Mouse (Mus musculus): ENCODE results near the gene Cbx3.

DNA sequence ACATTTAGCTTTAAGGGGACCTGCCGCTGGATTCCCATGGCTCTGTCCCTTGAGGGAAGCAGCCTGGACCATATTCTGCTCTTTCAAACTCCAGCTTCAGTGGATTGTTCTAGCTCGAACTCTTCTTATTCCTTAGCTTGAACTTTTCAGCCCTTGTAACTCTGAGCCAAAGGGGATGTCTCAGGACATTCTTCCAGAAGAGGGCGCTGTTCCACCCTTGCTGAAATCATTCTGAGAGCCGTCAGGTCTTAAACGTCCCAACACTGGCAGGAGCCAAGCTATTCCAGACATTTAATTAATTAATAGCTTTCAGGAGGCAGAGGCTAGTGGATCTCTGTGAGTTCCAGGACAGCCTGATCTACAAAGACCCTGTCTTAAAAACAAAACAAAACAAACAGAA is 39.9 kb downstream of the Cbx3 start:
- TF ChIP-seq CTCF (conservative IDR thresholded peaks at IDR 0.05; ENCODE audit: low read length) (peak; percentile 83), NANOG (IDR thresholded peaks at IDR 0.05; ENCODE audit: borderline replicate concordance, low read length) (no peak), POU5F1 (IDR thresholded peaks at IDR 0.05; ENCODE audit: borderline replicate concordance, low read length) (no peak)

Measured in E14TG2a.4 (cell line).